Mouse (Mus musculus): ENCODE data around the gene Fgf14.
A peak's percentile ranks its signal among the peaks of the same experiment; 100 is the strongest.
"Not testable (repeated sequence)": the region's sequence is repeated elsewhere in the genome, so short reads cannot be mapped to it uniquely, and the experiment has no call there.

Fgf14 gene

DNA sequence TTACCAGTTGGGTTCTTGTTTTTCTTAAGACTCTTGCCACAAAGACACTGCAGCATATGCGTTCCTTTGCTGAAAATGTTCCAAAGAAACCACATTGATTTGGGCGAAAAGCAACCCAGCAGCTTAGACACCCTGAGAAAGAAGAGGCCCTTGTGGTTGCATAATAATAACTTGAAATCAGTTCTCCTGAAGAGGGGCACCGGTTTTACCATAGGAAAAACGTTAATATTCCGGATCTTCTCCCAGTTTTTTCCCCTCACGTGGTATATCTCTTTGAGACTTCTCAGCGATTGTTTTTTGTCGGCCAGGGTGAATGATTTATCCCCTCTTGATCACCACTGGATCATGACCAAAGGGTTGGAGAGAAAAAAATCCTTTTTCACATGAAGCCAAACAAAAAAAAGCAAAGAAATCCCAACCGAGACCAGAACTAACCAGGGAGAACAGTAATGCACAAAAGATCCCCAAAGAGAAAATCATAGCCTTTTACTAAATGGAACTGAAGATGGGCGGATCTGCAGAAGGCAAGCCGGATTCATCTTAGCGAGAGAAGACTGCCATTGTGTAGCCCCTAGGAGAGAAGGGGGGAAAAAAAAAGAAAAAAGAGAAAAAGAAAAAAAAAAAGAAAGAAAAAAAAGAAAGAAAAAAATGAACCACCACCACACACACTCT lies at the start of gene Fgf14:
Gene Fgf14, minus strand, starts transcription at position 622 of the 672 bp plus-strand sequence.
- no peak for DNase-seq (ENCODE audit: low read depth, low spot score)

DNA sequence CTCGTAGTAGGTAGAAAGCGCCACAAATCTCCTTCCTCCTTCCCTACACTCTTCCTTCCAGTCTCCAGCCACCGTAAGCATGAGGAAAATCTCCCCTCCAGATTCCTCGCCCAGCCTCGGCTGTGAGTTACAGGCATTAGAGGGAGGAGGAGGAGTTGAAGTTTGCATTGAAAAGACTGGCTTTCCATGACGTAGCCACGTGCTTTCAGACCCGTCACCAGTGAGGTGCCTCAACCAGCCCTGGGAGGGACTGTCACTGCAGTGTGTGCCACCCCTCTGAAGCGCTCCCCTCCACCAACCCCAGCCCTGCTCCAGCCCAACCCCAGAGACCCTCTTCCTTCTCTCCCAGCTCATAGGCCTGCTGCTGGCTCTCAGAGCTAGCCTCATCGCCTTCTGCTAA lies 452 bp upstream of the Fgf14 start:
- DNase-seq (ENCODE audit: low read depth, low spot score): peak; percentile 74

DNA sequence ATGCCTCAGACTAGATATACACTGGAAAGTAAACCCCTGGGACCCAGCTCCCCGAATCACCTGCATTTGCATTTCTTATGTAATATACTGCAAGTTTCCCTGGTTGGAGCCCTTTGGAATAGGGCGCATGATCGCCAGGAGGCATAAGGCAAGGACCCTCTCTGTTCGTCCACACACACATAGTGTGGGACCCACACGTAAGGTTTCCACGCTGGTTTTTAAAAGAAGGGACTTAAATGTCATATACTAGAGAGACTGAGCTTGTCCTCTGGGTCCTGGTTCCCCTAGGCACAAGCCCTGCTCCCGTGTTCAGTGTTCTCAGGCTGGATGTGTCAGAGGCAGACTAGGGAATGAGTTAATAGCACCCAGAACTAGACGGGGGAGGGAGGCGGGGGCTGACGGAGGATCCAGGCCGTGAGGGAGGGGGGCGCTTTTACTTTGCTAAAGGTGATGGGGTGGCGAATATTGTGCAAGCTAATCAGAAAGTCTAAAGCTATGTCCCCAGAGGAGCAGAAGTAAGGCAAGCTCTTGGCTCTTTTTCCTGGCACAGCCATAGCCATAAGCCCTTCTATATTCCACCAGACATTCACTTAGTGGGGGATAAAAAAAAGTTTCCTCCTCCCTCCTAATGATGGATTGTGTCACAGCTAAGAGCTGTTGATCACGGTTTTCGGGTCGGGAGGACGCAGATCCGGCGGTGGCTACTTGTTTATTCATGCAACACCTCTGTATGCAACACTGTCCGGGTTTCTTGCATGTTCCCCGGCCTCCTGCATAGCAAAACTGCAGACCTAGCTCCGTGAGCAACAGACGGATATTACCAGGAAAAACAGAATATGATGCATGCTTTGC lies 1.0 kb downstream of the Fgf14 start:
- peak; percentile 37 for DNase-seq (ENCODE audit: low read depth, low spot score)

DNA sequence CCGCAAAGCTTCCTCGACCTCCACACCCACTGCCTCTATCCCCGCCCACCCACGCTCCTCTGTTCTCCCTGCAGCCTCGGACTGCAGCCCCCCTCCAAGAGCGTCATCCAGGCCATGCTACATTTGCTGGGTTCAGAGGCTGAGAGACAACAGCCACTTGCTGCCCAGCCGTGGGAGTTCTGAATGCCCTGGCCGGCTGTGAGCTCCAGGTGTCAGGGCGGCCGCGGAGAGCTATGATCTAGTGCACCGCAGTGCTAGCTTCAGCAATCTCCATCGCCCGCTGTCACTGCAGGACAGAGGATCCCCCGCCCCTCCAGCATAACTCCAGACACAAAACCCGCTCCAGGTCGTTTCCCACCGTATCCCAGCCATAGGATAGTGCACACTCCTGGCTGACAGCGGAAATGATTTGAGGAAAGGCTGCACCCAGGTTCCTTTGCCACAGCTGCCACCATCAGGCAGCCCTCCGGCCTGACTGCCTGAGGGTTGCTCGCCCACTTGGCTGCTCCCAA lies 1.7 kb downstream of the Fgf14 start:
- DNase-seq (ENCODE audit: low read depth, low spot score): peak; percentile 51

DNA sequence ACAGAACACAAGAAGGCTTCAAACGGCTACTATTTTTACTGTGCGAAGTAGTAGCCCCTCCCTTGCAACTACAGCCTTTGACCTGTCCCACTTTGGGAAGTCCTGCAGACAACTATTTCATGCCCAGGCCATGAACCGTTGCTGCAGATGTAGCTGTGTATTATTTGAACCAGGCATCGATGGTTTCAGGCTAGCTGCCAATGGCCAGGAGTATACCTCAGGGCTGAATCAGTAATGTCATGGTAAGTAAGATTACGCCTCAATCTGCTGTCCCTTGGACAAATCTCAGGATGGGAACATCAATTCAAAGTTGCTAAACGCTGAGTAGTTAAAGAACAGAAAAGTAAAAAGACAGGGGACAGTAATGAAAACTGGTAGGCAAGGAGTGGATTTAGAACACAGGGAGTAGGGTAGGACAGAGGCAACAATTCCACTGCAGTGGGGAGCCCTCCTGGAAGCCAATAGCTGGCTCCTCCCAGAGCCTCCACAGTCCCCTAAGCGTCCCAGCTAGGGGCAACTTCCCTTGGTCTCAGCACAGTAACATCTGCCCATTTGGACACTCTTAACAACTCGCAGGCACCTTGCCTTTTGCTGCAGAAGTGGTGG lies 2.3 kb downstream of the Fgf14 start:
- no peak for DNase-seq (ENCODE audit: low read depth, low spot score)

DNA sequence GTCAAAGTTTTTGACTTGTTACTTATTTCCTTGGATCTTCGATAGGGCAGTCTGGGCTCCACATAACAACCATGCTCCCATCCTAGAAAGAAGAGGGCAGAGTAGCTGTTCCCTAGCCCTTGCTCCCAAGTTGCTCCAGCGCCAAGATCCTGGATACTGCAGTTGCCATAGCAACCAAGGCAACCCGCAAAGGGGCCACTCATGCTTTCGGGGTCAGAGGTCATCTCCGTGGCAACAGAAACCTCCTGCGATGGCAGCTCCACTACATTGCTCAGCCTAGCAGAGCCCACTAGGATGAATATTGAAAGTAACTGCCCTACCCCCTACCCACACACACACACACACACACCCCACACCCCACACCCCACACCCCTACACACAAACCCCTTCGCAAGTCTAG lies 7.2 kb downstream of the Fgf14 start:
- DNase-seq (ENCODE audit: low read depth, low spot score): peak; percentile 96

DNA sequence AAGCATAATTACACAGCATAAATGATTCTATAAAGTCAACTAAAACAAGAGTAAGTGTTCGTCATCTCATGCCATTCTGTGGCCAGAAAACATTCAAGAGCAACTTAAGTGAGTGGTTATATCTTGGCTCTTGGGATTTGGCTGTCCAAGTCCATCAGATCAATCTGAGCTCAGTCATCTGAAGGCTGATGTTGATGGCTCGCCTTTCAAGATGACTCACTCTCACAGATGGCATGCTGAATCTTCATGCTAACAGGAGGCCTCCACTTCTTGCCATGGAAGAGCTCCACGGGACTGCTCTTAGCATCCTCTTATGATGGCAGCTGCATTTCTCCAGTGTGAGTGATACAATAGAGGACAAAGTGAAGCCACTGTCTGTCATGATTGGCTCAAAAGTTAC lies 34.1 kb downstream of the Fgf14 start:
- no peak for DNase-seq (ENCODE audit: low read depth, low spot score)

DNA sequence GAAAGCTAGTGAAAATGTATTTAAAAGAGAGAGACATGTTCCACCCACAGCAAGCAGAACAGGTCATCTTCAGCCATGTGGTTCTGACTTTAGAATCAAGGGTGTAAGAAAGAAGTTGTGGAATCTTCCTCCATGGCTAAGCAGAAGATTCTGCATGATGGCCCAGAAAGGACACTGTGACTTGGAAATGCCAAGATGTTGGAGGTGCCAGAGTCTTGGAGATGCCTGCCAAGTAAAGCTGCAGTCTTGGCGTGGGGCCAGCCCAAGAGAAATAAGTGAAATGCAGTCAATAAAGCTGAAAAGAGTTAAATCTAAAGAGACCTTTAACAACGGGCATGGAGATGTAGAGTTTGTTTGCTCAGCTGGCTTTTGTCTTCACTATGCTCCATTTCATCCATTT lies 42.0 kb downstream of the Fgf14 start:
- no peak for DNase-seq (ENCODE audit: low read depth, low spot score)

DNA sequence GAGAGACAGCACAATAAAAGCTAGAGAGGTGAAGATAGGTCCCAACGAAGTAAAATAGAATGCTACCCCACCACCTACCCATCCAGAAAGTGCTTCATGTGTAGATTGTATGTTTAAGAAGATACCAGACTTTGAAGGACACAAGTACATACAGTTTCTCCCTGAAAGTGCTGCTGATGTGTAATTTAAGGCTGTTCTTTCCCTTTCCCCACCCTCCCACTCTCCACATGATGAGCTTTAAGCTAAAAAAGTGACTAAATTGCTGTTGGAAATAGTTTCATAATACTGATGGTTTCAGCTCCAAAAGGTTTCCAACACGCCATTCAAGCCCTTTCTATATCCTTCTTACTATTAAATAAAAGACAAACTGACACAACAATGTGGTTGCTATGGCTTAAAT lies 63.5 kb downstream of the Fgf14 start:
- no peak for DNase-seq (ENCODE audit: low read depth, low spot score)

DNA sequence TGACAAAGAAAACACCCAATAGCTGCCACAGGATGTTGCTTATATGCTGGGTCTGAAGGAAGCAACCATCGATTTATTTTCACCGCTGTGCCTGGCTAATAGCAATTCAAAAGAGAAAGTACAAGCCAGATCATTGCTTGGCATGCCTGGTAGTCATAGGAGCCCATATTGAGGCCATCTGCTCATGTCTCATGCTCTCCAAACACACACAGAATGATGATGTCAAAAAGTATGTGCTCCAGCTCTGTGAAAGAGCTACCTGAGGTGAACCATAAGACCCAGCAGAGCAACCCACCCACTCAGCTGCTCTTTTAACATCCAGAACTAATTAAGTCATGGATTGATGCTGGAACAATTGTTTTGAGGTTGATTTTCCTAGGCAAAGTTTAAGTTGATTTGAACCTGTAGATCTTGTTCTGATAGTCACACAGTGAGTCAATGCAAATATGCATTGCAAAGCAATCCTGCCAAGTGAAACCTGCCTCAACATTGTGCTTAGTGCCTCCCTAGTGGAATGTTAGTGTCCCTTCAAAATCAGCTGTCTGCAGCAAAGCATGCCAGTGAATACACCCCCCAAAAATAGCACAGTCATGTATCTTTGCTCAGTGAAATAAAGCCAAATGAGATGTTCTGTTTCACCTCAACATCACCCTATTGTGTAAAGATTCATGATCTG lies 70.8 kb downstream of the Fgf14 start:
- DNase-seq (ENCODE audit: low read depth, low spot score): no peak

DNA sequence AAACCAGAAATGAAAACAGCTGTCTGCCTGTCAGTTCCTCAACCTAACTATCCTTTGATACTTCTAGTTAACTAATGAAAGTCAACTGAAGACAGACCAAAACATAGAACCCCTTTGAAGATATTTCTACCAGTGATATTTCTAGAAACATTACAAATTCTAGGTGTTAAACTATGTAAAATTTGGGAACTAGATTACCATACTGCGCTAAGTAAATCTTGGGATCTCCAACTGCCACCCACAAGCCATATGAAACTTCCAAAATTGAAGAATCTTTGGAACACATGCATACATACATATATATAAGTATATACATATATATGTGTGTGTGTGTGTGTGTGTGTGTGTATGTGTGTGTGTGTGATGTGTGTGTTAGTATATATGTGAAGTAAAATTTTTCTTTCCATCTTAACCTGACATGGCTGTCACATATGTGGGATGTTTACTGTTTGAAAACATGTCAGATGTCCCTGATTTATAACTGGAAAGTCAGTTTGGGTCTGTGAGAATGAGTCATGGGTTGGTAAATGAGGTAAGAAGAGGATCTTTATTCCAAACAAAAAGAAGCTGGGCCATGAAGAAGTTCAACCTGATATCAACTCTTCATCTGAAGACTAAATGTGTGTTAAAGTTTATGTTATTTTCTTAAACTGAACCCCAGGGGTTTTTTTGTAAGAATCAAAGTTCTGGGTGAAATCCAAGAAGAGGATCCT lies 71.7 kb downstream of the Fgf14 start:
- DNase-seq (ENCODE audit: low read depth, low spot score): no peak

DNA sequence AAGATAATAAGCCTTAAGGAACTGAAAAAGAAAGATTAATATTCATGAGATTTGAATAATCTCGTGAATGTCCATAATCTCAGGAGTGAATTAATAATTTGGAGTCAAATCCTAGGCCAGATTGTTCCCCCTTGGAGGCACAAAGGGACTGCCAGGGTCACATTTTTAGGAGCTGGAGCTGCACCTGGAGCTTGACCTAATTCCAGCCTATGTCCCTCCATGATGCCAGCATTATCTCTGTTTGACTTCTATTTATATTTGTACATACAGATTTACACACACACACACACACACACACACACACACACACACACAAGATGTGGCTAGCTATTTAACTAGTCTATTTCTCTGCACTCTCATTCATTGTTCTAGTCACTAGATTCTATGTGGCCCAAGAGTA lies 100.4 kb downstream of the Fgf14 start:
- DNase-seq (ENCODE audit: low read depth, low spot score): no peak

DNA sequence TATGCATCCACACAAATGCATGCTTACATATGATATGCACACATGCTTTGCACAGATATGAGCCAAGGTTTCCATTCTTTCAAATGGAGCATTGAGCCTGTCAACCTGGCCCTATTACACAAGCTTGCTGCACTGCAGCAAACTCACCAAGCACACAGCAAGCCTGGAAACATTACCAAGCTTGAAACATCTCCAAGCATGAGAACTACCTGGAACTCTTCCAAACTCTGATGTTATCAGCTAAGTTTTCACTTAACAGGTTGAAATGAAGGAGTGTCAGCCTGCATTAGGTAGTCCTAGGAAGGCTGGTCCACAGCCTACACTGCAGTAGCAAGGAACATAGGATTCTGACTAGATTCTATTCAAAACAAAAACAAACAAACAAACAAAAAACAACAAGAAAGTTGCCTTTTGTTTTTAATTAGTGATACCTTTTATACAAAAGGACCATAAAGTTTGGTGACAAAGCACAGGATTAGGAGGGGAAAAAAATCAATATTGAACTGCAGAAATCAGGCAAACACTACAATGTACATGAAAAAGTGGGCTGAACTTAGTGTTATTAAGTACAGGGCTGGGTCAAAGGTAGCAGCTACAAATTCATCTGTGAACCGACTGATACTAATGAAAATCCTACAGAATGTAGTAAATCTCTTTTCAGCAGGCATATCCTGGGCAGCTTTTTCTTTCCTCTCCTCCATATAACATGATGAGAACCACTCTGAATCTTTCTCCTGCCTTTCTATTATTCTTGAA lies 101.6 kb downstream of the Fgf14 start:
- DNase-seq (ENCODE audit: low read depth, low spot score): no peak

DNA sequence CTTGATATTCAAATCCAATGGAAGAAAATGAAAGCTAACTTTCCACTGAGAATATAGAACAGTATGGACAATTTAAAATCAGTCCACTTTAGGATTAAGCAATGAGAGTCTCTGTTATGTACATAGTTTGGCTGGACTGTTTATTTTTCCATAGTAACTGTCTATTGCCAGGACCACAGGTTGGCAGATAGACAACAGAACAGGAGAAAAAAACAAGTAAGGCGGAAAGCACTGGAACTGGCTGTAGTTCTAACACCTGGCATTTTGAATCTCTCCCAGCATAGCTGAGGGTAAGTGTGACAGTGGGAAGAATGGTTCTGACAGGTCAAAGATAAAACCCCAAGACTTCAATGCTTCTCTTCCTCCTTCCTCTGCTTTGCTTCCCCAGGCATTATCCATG lies 110.5 kb downstream of the Fgf14 start:
- no peak for DNase-seq (ENCODE audit: low read depth, low spot score)

DNA sequence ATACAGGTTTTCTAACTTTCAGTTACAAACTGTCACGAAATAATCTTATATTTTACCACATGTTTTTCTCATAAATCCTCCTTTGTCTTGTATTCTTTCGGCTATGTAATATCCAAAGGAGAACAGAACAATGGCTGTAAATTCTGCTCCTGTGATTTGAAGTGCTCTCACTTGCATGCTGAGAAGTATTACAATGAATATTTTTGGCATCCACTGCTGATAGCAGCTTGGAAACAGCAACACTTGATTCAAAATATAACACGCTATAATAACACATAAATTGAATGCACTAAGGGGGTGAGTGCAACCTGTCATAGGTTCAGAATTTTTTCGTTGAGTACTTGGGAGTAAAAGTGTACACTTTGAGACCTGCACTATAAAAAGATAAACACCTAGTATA lies 115.4 kb downstream of the Fgf14 start:
- no peak for DNase-seq (ENCODE audit: low read depth, low spot score)

DNA sequence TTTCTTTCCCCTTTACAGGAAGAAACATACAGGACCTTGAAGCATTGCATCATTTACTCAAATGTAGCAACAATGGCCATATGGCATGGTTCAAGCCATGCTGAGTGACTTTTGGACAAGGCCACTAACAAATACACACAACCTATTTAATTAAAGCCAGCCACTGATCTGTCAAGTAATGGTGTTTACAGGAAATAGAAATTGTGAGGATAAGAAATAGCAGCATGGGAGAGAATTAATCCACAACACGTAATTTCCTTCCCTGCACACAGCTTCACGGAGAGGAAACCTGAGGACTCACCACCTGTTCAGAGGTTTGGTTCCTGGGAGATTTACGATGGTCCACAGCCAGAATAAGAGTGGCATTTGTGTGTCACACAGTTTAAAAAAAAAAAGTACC lies 140.8 kb downstream of the Fgf14 start:
- DNase-seq (ENCODE audit: low read depth, low spot score): no peak

DNA sequence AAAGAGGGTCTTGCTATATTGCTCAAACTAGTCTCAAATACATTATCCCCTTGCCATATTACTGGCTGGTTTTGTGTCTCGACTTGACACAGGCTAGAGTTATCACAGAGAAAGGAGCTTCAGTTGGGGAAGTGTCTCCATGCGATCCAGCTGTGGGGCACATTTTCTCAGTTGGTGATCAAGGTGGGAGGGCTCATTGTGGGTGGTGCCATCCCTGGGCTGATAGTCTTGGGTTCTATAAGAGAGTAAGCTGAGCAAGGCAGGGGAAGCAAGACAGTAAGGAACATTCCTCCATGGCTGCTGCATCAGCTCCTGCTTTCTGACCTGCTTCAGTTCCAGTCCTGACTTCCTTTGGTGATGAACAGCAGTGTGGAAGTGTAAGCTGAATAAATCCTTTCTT lies 141.6 kb downstream of the Fgf14 start:
- not testable (repeated sequence) for DNase-seq (ENCODE audit: low read depth, low spot score)

DNA sequence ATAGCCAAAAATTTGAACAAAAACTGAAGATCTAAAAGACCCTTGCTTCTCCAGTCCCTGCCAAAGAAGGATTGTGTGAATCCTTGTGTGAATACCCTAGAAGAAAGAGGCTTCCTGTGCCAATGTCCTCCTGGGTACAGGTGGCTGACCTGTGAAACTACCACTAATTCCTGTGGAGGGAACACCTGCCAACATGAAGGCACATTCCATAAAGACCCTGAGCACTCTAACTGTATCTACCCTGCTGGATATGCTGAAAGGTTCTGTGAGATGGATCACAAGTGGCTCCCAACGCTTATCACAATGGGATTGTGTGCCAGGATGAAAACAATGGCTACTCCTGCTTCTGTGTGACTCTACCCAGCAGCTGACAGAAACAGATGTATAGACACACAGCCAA lies 144.9 kb downstream of the Fgf14 start:
- DNase-seq (ENCODE audit: low read depth, low spot score): no peak

DNA sequence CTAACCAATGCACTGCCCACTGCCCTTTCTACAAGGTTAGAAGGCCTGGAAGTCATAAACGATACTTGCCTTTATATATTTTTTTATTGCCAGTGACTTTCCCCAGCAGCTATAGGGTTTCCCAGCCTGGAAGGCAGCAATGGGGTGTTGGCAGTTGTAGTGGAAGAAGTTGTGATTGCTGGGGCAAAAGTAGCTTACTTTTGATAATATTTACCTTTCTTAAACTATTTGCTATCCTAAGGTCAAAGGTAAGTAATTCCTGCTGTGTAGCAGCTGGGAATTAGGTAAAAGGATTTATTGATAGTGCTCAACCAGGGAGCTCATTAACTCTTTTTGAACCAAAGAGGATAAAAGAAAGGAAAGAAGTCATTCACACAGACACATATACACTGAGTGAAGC lies 164.9 kb downstream of the Fgf14 start:
- no peak for DNase-seq (ENCODE audit: low read depth, low spot score)

DNA sequence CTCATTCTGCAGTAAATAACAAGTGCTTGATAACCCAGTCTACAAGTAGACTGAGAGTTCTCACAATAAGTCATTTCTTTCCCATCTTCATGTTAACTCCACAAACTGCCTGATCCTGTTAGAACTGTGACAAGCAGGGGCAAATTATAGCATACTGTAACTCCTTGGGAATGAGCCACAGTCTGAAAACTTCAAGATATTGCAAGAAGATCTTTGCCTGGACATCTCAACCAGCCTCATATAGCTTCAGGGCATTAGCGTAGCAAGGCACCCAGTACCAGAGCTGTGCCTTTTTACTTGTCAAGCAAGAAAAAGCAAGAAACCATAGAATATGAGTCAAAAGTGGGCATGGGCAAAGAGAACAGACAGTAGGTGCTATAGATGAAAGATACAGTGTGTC lies 188.0 kb downstream of the Fgf14 start:
- no peak for DNase-seq (ENCODE audit: low read depth, low spot score)

DNA sequence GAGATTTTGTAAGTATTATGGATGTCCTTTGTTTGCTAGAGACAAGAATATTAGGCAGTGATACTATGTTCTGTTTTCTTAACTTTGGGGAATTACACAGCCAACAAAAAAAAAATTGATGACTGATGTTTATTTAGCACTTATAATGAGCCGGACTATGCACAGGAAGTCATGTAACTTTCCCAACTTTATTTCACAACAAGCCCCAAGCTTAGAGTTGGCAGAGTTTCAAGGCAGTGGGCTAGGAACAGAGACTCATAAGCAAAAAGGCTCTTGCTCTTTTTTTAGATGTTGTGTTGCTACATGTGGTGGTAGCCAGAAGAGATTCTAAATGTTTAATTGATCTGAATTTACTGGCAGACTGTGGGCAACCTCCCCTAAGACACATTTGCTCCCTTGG lies 191.7 kb downstream of the Fgf14 start:
- DNase-seq (ENCODE audit: low read depth, low spot score): no peak
